Mouse (Mus musculus): ENCODE data around the gene Mrpl42.

DNA sequence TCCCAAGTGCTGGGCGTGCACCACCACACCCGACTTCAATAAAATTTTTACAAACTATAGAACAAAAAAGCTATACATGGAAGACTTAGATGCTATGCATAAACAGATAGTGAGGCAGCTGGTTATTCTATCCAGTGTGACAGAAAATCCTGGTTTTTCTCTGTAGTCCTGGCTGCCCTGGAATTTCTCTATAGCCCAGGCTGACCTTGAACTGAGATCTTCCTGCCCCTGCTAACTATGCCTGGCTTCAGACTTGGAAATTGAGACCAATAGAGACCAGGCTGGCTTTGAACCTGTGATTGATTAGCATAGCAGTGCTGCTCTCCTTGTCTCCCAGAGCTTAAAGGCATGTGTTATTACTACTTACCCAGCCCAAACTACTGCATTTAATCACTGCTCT is 44.4 kb upstream of the Mrpl42 start:
- no peak for TF ChIP-seq CTCF (IDR thresholded peaks at IDR 0.05; ENCODE audit: borderline replicate concordance, control insufficient read depth, extremely low read depth, insufficient read depth, low read length, poor library complexity)
- no peak for TF ChIP-seq POLR2A (IDR thresholded peaks at IDR 0.05; ENCODE audit: control insufficient read depth, extremely low read depth, insufficient read depth, low read length, poor library complexity)

All from thymus, adult 2 months (tissue).